Mouse (Mus musculus) layer of hippocampus, adult 9-11 months (tissue): Measurements from ENCODE around the gene Hoxb13.

Experiments
- DNase-seq: peaks from one replicate; pipeline ENCODE4 v3.0.0; 2022

Gene Hoxb13

GRCm38 (mm10) chr11:96193521-96194400 is at the start of gene Hoxb13:
Hoxb13 (plus strand) TSS chr11:96194316.
- DNase-seq = no peak

GRCm38 (mm10) chr11:96145622-96146270 is 48.4 kb upstream of the Hoxb13 start:
- peak; percentile 15 for DNase-seq

GRCm38 (mm10) chr11:96147471-96147870 is 46.6 kb upstream of the Hoxb13 start:
- no peak for DNase-seq

GRCm38 (mm10) chr11:96164769-96165168 is 29.3 kb upstream of the Hoxb13 start:
- DNase-seq = no peak

GRCm38 (mm10) chr11:96168125-96168524 is 26.0 kb upstream of the Hoxb13 start:
- no peak for DNase-seq

GRCm38 (mm10) chr11:96169016-96169415 is 25.1 kb upstream of the Hoxb13 start:
- no peak for DNase-seq

GRCm38 (mm10) chr11:96170711-96171379 is 23.3 kb upstream of the Hoxb13 start:
- DNase-seq = no peak

- DNase-seq = no peak
Observed at GRCm38 (mm10) chr11:96171601-96172000, 22.5 kb upstream of the Hoxb13 start.

- DNase-seq = no peak
Observed at GRCm38 (mm10) chr11:96172511-96173287, 21.4 kb upstream of the Hoxb13 start.

GRCm38 (mm10) chr11:96173288-96173840 is 20.8 kb upstream of the Hoxb13 start:
- no peak for DNase-seq

- DNase-seq = no peak
Observed at GRCm38 (mm10) chr11:96174881-96175280, 19.2 kb upstream of the Hoxb13 start.

GRCm38 (mm10) chr11:96175511-96175910 is 18.6 kb upstream of the Hoxb13 start:
- no peak for DNase-seq

GRCm38 (mm10) chr11:96175951-96176530 is 18.1 kb upstream of the Hoxb13 start:
- no peak for DNase-seq

GRCm38 (mm10) chr11:96176841-96177240 is 17.3 kb upstream of the Hoxb13 start:
- DNase-seq = no peak

GRCm38 (mm10) chr11:96177546-96178174 is 16.5 kb upstream of the Hoxb13 start:
- no peak for DNase-seq

GRCm38 (mm10) chr11:96178356-96178755 is 15.8 kb upstream of the Hoxb13 start:
- DNase-seq = no peak

- no peak for DNase-seq
Observed at GRCm38 (mm10) chr11:96178911-96179503, 15.1 kb upstream of the Hoxb13 start.

GRCm38 (mm10) chr11:96181061-96181460 is 13.1 kb upstream of the Hoxb13 start:
- no peak for DNase-seq

- no peak for DNase-seq
Observed at GRCm38 (mm10) chr11:96184233-96184632, 9.9 kb upstream of the Hoxb13 start.

- DNase-seq = no peak
Observed at GRCm38 (mm10) chr11:96187321-96187720, 6.8 kb upstream of the Hoxb13 start.
